Mouse (Mus musculus): ENCODE results near the gene Aars2. TPM values are rescaled to one million over a fixed set of nuclear protein-coding genes. Genes with fewer than 3 reads are reported as not detected.

Gene Aars2
- 10 to 100 TPM; 19.0 to 19.1 TPM for total RNA-seq (2021)
- long read RNA-seq, experiment 1, transcript Aars2-201 (22 exons, 3,349 nt): major isoform, 48 of 58 reads
- long read RNA-seq, experiment 1, partial matches to known transcripts: 6 of 58 reads
- long read RNA-seq, experiment 1, other reads (novel, unspliced or antisense): 4 of 58 reads
- long read RNA-seq, experiment 2, transcript Aars2-201 (22 exons, 3,349 nt): major isoform, 57 of 74 reads
- long read RNA-seq, experiment 2, partial matches to known transcripts: 11 of 74 reads
- long read RNA-seq, experiment 2, other reads (novel, unspliced or antisense): 6 of 74 reads

- intact Hi-C loops (cut with DNase I): no loop called here
- DNase-seq: peak; percentile 93 to 97
Observed at GRCm38 (mm10) chr17:45506700-45507189, at the start of gene Aars2. Gene Aars2 (plus strand): TSS chr17:45506841.

- intact Hi-C loops (cut with DNase I): no loop called here
- DNase-seq: no peak
Observed at GRCm38 (mm10) chr17:45457487-45457886, 49.2 kb upstream of the Aars2 start.

- intact Hi-C loops (cut with DNase I): no loop called here
- no peak for DNase-seq
Observed at GRCm38 (mm10) chr17:45458516-45458915, 48.1 kb upstream of the Aars2 start.

- no peak for DNase-seq
- intact Hi-C loops (cut with DNase I): no loop called here
Observed at GRCm38 (mm10) chr17:45459062-45459461, 47.6 kb upstream of the Aars2 start.

- intact Hi-C loops (cut with DNase I): no loop called here
- no peak for DNase-seq
Observed at GRCm38 (mm10) chr17:45462506-45462905, 44.1 kb upstream of the Aars2 start.

- no peak for DNase-seq
- intact Hi-C loops (cut with DNase I): no loop called here
Observed at GRCm38 (mm10) chr17:45464255-45464654, 42.4 kb upstream of the Aars2 start.

- no peak for DNase-seq
- intact Hi-C loops (cut with DNase I): no loop called here
Observed at GRCm38 (mm10) chr17:45466701-45467100, 39.9 kb upstream of the Aars2 start.

- intact Hi-C loops (cut with DNase I): no loop called here
- no peak for DNase-seq
Observed at GRCm38 (mm10) chr17:45468302-45468701, 38.3 kb upstream of the Aars2 start.

GRCm38 (mm10) chr17:45470726-45471125, 35.9 kb upstream of the Aars2 start:
- no peak for DNase-seq

GRCm38 (mm10) chr17:45473667-45474066, 33.0 kb upstream of the Aars2 start:
- intact Hi-C loops (cut with DNase I): no loop called here
- no peak for DNase-seq

More at GRCm38 (mm10) chr17:45470726-45471125, 35.9 kb upstream of the Aars2 start:
- intact Hi-C loops (cut with DNase I): no loop called here

- intact Hi-C loops (cut with DNase I): no loop called here
- DNase-seq: no peak
Observed at GRCm38 (mm10) chr17:45474146-45474545, 32.5 kb upstream of the Aars2 start.

GRCm38 (mm10) chr17:45474669-45475465, 31.8 kb upstream of the Aars2 start, which contains the start of gene Spats1:
Gene Spats1 (minus strand): TSS chr17:45475415.
- intact Hi-C loops (cut with DNase I): loop anchor here (5.0 kb wide), 1 partner anchor 167 kb away; no protein-coding TSS in a partner anchor
- DNase-seq: peak; percentile 43 to 59

- peak; percentile 79 to 89 for DNase-seq
- intact Hi-C loops (cut with DNase I): loop anchor here (1.0 to 5.0 kb wide), 2 partner anchors 74 to 164 kb away; no protein-coding TSS in a partner anchor
Observed at GRCm38 (mm10) chr17:45478234-45478825, 28.3 kb upstream of the Aars2 start.

- intact Hi-C loops (cut with DNase I): no loop called here
Observed at GRCm38 (mm10) chr17:45480429-45480828, 26.2 kb upstream of the Aars2 start.

GRCm38 (mm10) chr17:45485581-45485980, 21.1 kb upstream of the Aars2 start:
- no peak for DNase-seq
- intact Hi-C loops (cut with DNase I): no loop called here

More at GRCm38 (mm10) chr17:45480429-45480828, 26.2 kb upstream of the Aars2 start:
- no peak for DNase-seq

GRCm38 (mm10) chr17:45487216-45487615, 19.4 kb upstream of the Aars2 start:
- intact Hi-C loops (cut with DNase I): no loop called here

GRCm38 (mm10) chr17:45488321-45489254, 18.1 kb upstream of the Aars2 start:
- intact Hi-C loops (cut with DNase I): no loop called here

More at GRCm38 (mm10) chr17:45487216-45487615, 19.4 kb upstream of the Aars2 start:
- DNase-seq: no peak

GRCm38 (mm10) chr17:45489736-45490135, 16.9 kb upstream of the Aars2 start:
- intact Hi-C loops (cut with DNase I): no loop called here
- DNase-seq: no peak

More at GRCm38 (mm10) chr17:45488321-45489254, 18.1 kb upstream of the Aars2 start:
- no peak for DNase-seq

GRCm38 (mm10) chr17:45490532-45491154, 16.0 kb upstream of the Aars2 start:
- DNase-seq: no peak
- intact Hi-C loops (cut with DNase I): no loop called here

All from heart, postnatal 14 days (tissue).